ENCODE assay signal across 29 mouse cellular contexts in genomic region chr17:83681977-83682376, GRCm38 (mm10). TPM values are rescaled to one million over a fixed set of nuclear protein-coding genes. Genes with fewer than 3 reads are reported as not detected.
"Had no signal": no experiment of that assay in that cellular context is flagged by ENCODE, and none has a peak within 500 bp of the region (broad histone marks: within the 10 kb centered on the region; RNA-seq: fewer than 3 reads in every experiment).

No protein-coding gene starts in this region.

- ATAC-seq: forebrain, postnatal 0 days; hindbrain, postnatal 0 days; intestine, embryonic 16.5 days had no signal

- H3K4me3 ChIP-seq: heart, adult 2 months; heart, embryonic 13.5 days; heart, embryonic 15.5 days; hindbrain, embryonic 13.5 days; hindbrain, embryonic 15.5 days; kidney, embryonic 15.5 days; limb, embryonic 13.5 days; limb, embryonic 15.5 days had no signal

- H3K4me1 ChIP-seq: heart, embryonic 13.5 days; heart, embryonic 15.5 days; hindbrain, embryonic 13.5 days; hindbrain, embryonic 15.5 days; kidney, embryonic 15.5 days; limb, embryonic 13.5 days; limb, embryonic 15.5 days had no signal

- DNase-seq: forebrain, postnatal 0 days; gastrocnemius, postnatal 14 days; gastrocnemius, postnatal 36 days; heart, adult 11 months; heart, adult 2 months; heart, postnatal 14 days; heart, postnatal 36 days; kidney, adult 11 months; kidney, adult 2 months; kidney, adult 9 months; kidney, postnatal 14 days; kidney, postnatal 36 days; layer of hippocampus, adult 9-11 months; layer of hippocampus, postnatal 36 days; left cerebral cortex, postnatal 4 days had no signal

- H3K4me2 ChIP-seq: heart, embryonic 11.5 days; heart, embryonic 13.5 days; heart, embryonic 15.5 days; hindbrain, embryonic 13.5 days; hindbrain, embryonic 15.5 days; kidney, embryonic 15.5 days; limb, embryonic 13.5 days; limb, embryonic 15.5 days had no signal

- H3K9ac ChIP-seq: forebrain, postnatal 0 days; heart, embryonic 13.5 days; heart, embryonic 15.5 days; hindbrain, embryonic 13.5 days; hindbrain, embryonic 15.5 days; kidney, embryonic 15.5 days; limb, embryonic 13.5 days; limb, embryonic 15.5 days had no signal

- H3K27ac ChIP-seq: heart, adult 2 months; heart, embryonic 13.5 days; heart, embryonic 15.5 days; hindbrain, embryonic 13.5 days; hindbrain, embryonic 15.5 days; hindbrain, postnatal 0 days; kidney, embryonic 15.5 days; kidney, postnatal 0 days; limb, embryonic 13.5 days; limb, embryonic 15.5 days had no signal

- H3K9me3 ChIP-seq: heart, embryonic 15.5 days; hindbrain, embryonic 13.5 days; hindbrain, embryonic 15.5 days; kidney, embryonic 15.5 days; limb, embryonic 15.5 days had no signal

- H3K27me3 ChIP-seq: heart, embryonic 13.5 days; heart, embryonic 15.5 days; hindbrain, embryonic 13.5 days; hindbrain, embryonic 15.5 days; kidney, embryonic 15.5 days; limb, embryonic 13.5 days; limb, embryonic 15.5 days had no signal

- H3K36me3 ChIP-seq: heart, embryonic 13.5 days; heart, embryonic 15.5 days; hindbrain, embryonic 13.5 days; hindbrain, embryonic 15.5 days; kidney, embryonic 15.5 days; limb, embryonic 13.5 days; limb, embryonic 15.5 days had no signal

RNA-seq across cellular contexts. Expression of gene Kcng3, which starts 50.3 kb away (rescaled TPM):
- polyA plus RNA-seq: heart, embryonic 11.5 days; heart, embryonic 13.5 days; heart, embryonic 15.5 days; heart, postnatal 0 days; intestine, embryonic 14.5 days; intestine, embryonic 16.5 days; kidney, embryonic 15.5 days; limb, embryonic 11.5 days; limb, embryonic 13.5 days; limb, embryonic 15.5 days had no signal
